Mouse (Mus musculus) stomach, embryonic 14.5 days (tissue): ENCODE results near the gene Cntn4. TPM values are rescaled to one million over a fixed set of nuclear protein-coding genes. Genes with fewer than 3 reads are reported as not detected.

Experiments
- ATAC-seq: fragments of 200-750 bp; cut with Nextera tagmentation; 2 replicates; pipeline ENCODE4 v1.8.0; 2017; ENCODE audit warnings: low read depth, moderate TSS enrichment; ENCODE audit not compliant: insufficient number of reproducible peaks, insufficient read depth, low FRiP score
- H3K27ac ChIP-seq: fragments of 300-500 bp; sonication (generic); 2 replicates; pipeline ENCODE4 v1.5.1; 2014; ENCODE audit warnings: mild to moderate bottlenecking, low read length, moderate library complexity, mixed read lengths
- H3K27me3 ChIP-seq: fragments of 300-500 bp; sonication (generic); 2 replicates; pipeline ENCODE4 v1.6.1; 2014; ENCODE audit warnings: low read length, control low read depth, mixed read lengths; ENCODE audit not compliant: control insufficient read depth, insufficient read depth
- H3K36me3 ChIP-seq: fragments of 300-500 bp; sonication (generic); 2 replicates; pipeline ENCODE4 v1.6.1; 2014; ENCODE audit warnings: mild to moderate bottlenecking, control low read depth, low read length, moderate library complexity, mixed read lengths; ENCODE audit not compliant: control insufficient read depth, insufficient read depth
- H3K4me1 ChIP-seq: fragments of 300-500 bp; sonication (generic); 2 replicates; pipeline ENCODE4 v1.6.1; 2014; ENCODE audit warnings: low read length, control low read depth, mixed read lengths; ENCODE audit not compliant: control insufficient read depth, insufficient read depth
- H3K4me2 ChIP-seq: fragments of 300-500 bp; sonication (generic); replicated peaks from 2 replicates; pipeline ENCODE4 v1.6.1; 2014; ENCODE audit warnings: low read depth, low read length, control low read depth
- H3K4me3 ChIP-seq: fragments of 300-500 bp; sonication (generic); 2 replicates; pipeline ENCODE4 v1.5.1; 2014; ENCODE audit warnings: low read depth, low read length, control low read depth
- H3K9ac ChIP-seq: fragments of 300-500 bp; sonication (generic); replicated peaks from 2 replicates; pipeline ENCODE4 v1.6.1; 2014; ENCODE audit warnings: low read depth, mild to moderate bottlenecking, control low read depth, low read length, moderate library complexity, mixed read lengths
- H3K9me3 ChIP-seq: fragments of 300-500 bp; sonication (generic); 2 replicates; pipeline ENCODE4 v1.6.1; 2016; ENCODE audit warnings: low read depth, low read length, control low read depth; ENCODE audit not compliant: control insufficient read depth
- WGBS: fragments of 180-500 bp; shearing (Covaris S2); extraction: QIAGEN DNeasy Blood & Tissue Kit; methylation state at CpG from one replicate; pipeline ENCODE4 v1.1.7; 2014; 5-methylcytosine and 5-hydroxymethylcytosine counted together
- polyA plus RNA-seq: library from polyadenylated mRNA; unstranded; fragments of >200 nt; fragmentation: Nextera tagmentation; extraction: Ambion mirVana; gene quantifications from 2 replicates; pipeline ENCODE4 v1.2.1, GENCODE M21; 2014

The Cntn4 gene
- polyA plus RNA-seq, 1 experiment from 2014 or later: 5.2 TPM

- no peaks in the 10 kb centered on the region for H3K4me1 ChIP-seq
- WGBS: 64% methylated on average over 3 of the region's 3 CpGs
- H3K27me3 ChIP-seq: no peaks in the 10 kb centered on the region
- H3K4me2 ChIP-seq: no peak overlapping the region
- no peak overlapping the region for H3K9ac ChIP-seq
- ATAC-seq: no peak
- no peaks in the 10 kb centered on the region for H3K9me3 ChIP-seq
- H3K36me3 ChIP-seq: no peaks in the 10 kb centered on the region
- H3K27ac ChIP-seq: no peak overlapping the region
- H3K4me3 ChIP-seq: no peak overlapping the region
Measured at GRCm38 (mm10) chr6:106408634-106409033, 731.2 kb downstream of the Cntn4 start.

GRCm38 (mm10) chr6:106422947-106423346, 745.5 kb downstream of the Cntn4 start:
- ATAC-seq: no peak
- H3K4me1 ChIP-seq: no peaks in the 10 kb centered on the region
- H3K4me3 ChIP-seq: no peak overlapping the region
- no peaks in the 10 kb centered on the region for H3K27me3 ChIP-seq
- no peaks in the 10 kb centered on the region for H3K9me3 ChIP-seq
- no peak overlapping the region for H3K4me2 ChIP-seq
- H3K9ac ChIP-seq: no peak overlapping the region
- no peak overlapping the region for H3K27ac ChIP-seq
- no peaks in the 10 kb centered on the region for H3K36me3 ChIP-seq

- no peaks in the 10 kb centered on the region for H3K9me3 ChIP-seq
- H3K27ac ChIP-seq: no peak overlapping the region
- no peaks in the 10 kb centered on the region for H3K4me1 ChIP-seq
- H3K4me2 ChIP-seq: no peak overlapping the region
- no peak for ATAC-seq
- 96% methylated on average over 2 of the region's 2 CpGs for WGBS
- no peak overlapping the region for H3K9ac ChIP-seq
- H3K27me3 ChIP-seq: no peaks in the 10 kb centered on the region
- H3K4me3 ChIP-seq: no peak overlapping the region
- H3K36me3 ChIP-seq: no peaks in the 10 kb centered on the region
Measured at GRCm38 (mm10) chr6:106423471-106423870, 746.0 kb downstream of the Cntn4 start.

GRCm38 (mm10) chr6:106426615-106427014, 749.2 kb downstream of the Cntn4 start:
- Histone ChIP-seq H3K4me2 (no peak overlapping the region), H3K27ac (no peak overlapping the region), H3K27me3 (no peaks in the 10 kb centered on the region), H3K4me1 (no peaks in the 10 kb centered on the region), H3K9me3 (no peaks in the 10 kb centered on the region), H3K36me3 (no peaks in the 10 kb centered on the region), H3K4me3 (no peak overlapping the region), H3K9ac (no peak overlapping the region)
- ATAC-seq: no peak
- 72% methylated on average over 3 of the region's 3 CpGs for WGBS

DNA sequence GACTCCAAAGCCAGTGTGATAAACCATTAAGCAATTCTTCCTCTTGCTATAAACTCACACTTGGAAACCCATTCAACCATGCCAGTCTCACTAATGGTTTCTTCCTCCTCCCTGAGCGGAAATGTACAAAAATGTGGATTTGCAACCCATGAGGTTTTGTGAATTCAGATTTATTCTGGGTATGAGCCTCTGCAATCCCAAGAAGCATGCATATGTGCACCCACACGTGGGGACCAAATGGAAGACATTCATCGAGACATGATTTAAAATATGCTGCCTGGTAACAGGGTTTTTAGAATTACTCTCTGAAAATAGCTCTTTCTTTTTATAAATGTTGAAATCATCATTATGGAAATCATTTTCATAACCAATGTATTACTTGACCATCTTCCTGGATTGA, 754.0 kb downstream of the Cntn4 start:
- 84% methylated on average over 3 of the region's 3 CpGs for WGBS

DNA sequence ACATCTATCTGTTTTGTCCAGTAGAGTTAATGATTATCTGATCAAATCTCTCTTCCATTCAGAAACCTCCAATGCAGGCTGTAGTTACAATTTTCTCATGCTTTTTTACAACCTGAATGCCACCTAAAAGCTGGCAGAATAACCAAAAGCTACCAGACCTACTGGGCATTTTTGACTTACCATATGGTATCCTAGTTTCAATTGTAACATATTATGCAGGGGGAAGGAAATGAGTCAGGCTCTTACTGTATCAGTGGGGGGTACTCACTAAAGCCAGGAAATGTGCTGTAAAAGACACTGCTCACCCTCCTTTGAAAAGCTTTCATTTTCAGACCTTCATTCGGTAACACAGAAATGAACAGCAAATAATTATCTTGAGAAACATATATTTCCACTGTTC, 763.3 kb downstream of the Cntn4 start:
- WGBS: 68% methylated on average over 1 of the region's 1 CpGs
- Histone ChIP-seq H3K36me3 (no peaks in the 10 kb centered on the region), H3K27ac (no peak overlapping the region)

More for the DNA sequence above, 754.0 kb downstream of the Cntn4 start:
- ATAC-seq: no peak
- no peak overlapping the region for H3K9ac ChIP-seq
- no peaks in the 10 kb centered on the region for H3K36me3 ChIP-seq
- H3K4me1 ChIP-seq: no peaks in the 10 kb centered on the region
- no peaks in the 10 kb centered on the region for H3K9me3 ChIP-seq
- H3K27me3 ChIP-seq: no peaks in the 10 kb centered on the region
- H3K4me3 ChIP-seq: no peak overlapping the region
- no peak overlapping the region for H3K27ac ChIP-seq
- no peak overlapping the region for H3K4me2 ChIP-seq

GRCm38 (mm10) chr6:106441246-106441645, 763.8 kb downstream of the Cntn4 start:
- no peaks in the 10 kb centered on the region for H3K36me3 ChIP-seq
- H3K27me3 ChIP-seq: no peaks in the 10 kb centered on the region
- H3K4me2 ChIP-seq: no peak overlapping the region
- H3K27ac ChIP-seq: no peak overlapping the region
- no peak overlapping the region for H3K9ac ChIP-seq
- no peaks in the 10 kb centered on the region for H3K9me3 ChIP-seq
- H3K4me1 ChIP-seq: no peaks in the 10 kb centered on the region
- 77% methylated on average over 3 of the region's 3 CpGs for WGBS
- ATAC-seq: no peak
- no peak overlapping the region for H3K4me3 ChIP-seq

More for the DNA sequence above, 763.3 kb downstream of the Cntn4 start:
- Histone ChIP-seq H3K27me3 (no peaks in the 10 kb centered on the region), H3K4me2 (no peak overlapping the region), H3K9ac (no peak overlapping the region), H3K9me3 (no peaks in the 10 kb centered on the region), H3K4me1 (no peaks in the 10 kb centered on the region), H3K4me3 (no peak overlapping the region)
- ATAC-seq: no peak

GRCm38 (mm10) chr6:106454131-106454838, 776.8 kb downstream of the Cntn4 start:
- no peaks in the 10 kb centered on the region for H3K27me3 ChIP-seq
- no peak for ATAC-seq
- no peaks in the 10 kb centered on the region for H3K36me3 ChIP-seq
- no peaks in the 10 kb centered on the region for H3K4me1 ChIP-seq
- no peaks in the 10 kb centered on the region for H3K9me3 ChIP-seq
- H3K4me3 ChIP-seq: no peak overlapping the region
- no peak overlapping the region for H3K27ac ChIP-seq
- 74% methylated on average over 3 of the region's 3 CpGs for WGBS
- no peak overlapping the region for H3K9ac ChIP-seq
- H3K4me2 ChIP-seq: no peak overlapping the region

GRCm38 (mm10) chr6:106455616-106456015, 778.2 kb downstream of the Cntn4 start:
- no peak overlapping the region for H3K27ac ChIP-seq
- 81% methylated on average over 3 of the region's 3 CpGs for WGBS
- H3K9me3 ChIP-seq: no peaks in the 10 kb centered on the region
- peak; percentile 58; the same call in 1 of the 2 replicates for ATAC-seq
- H3K4me2 ChIP-seq: no peak overlapping the region
- no peak overlapping the region for H3K9ac ChIP-seq
- H3K36me3 ChIP-seq: no peaks in the 10 kb centered on the region
- no peak overlapping the region for H3K4me3 ChIP-seq
- no peaks in the 10 kb centered on the region for H3K4me1 ChIP-seq
- H3K27me3 ChIP-seq: no peaks in the 10 kb centered on the region
